Mouse (Mus musculus) CH12.LX (cell line): ENCODE measurements around the gene Ffar1.

Source experiments
- EP300 ChIP-seq: IDR thresholded peaks from 2 replicates; pipeline ENCODE4 v1.6.1; 2011; ENCODE audit warnings: low read length, improper control_type of control experiment
- SIN3A ChIP-seq: IDR thresholded peaks from 2 replicates; pipeline ENCODE4 v1.6.1; 2012; ENCODE audit warnings: low read length, improper control_type of control experiment, inconsistent platforms

- TF ChIP-seq SIN3A (no peak), EP300 (no peak)
These were observed 42.7 kb upstream of the Ffar1 start for GRCm38 (mm10) chr7:30904042-30904441.
